Mouse (Mus musculus) layer of hippocampus, adult 2 months (tissue): ENCODE data around the gene Gm36079. TPM values are rescaled to one million over a fixed set of nuclear protein-coding genes. Genes with fewer than 3 reads are reported as not detected.
"Not testable (repeated sequence)": the region's sequence is repeated elsewhere in the genome, so short reads cannot be mapped to it uniquely, and the experiment has no call there.

Experiments used
- DNase-seq, 2 experiments: peaks; one replicate each; pipeline ENCODE4 v3.0.0; 2022; ENCODE audit warnings: low spot score in 2 of 2
- H3K27ac ChIP-seq: fragments of 200-600 bp; 2 replicates; pipeline ENCODE4 v1.8.1; 2022
- H3K4me3 ChIP-seq: fragments of 200-600 bp; 2 replicates; pipeline ENCODE4 v1.8.1; 2022; ENCODE audit warnings: mild to moderate bottlenecking
- CTCF ChIP-seq: fragments of 200-600 bp; conservative IDR thresholded peaks from 2 replicates; pipeline ENCODE4 v1.8.1; 2022; ENCODE audit warnings: antibody characterized with exemption, mild to moderate bottlenecking, moderate library complexity
- total RNA-seq, 2 experiments: library from RNA; stranded (reverse); gene quantifications; 2 replicates each; pipeline ENCODE4 v1.2.3; 2021

Gene Gm36079
- total RNA-seq, 2 experiments from 2014 or later: not detected

DNA sequence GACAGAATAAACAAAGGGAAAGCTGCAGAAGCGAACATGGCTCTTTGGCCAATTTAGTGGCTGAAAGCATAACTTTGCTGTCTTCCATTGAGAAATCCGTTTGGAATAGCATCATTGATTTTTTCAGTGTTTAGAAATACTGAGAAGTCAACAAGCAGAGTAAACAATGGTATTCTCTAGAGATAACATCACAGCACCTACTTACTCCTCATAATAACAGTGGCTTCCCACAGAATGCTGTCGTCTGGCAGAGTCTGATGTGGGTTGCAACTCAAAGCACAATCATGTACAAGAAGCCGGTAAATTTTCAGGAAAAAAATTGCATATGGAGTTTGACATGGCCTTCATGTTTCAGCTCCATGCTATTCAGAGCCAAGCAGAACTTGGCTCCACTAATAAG lies 1.2 kb downstream of the Gm36079 start:
- H3K27ac ChIP-seq, H3K4me3 ChIP-seq: not testable (repeated sequence)
- DNase-seq: peak in 1 of 2 experiments; percentile 11

DNA sequence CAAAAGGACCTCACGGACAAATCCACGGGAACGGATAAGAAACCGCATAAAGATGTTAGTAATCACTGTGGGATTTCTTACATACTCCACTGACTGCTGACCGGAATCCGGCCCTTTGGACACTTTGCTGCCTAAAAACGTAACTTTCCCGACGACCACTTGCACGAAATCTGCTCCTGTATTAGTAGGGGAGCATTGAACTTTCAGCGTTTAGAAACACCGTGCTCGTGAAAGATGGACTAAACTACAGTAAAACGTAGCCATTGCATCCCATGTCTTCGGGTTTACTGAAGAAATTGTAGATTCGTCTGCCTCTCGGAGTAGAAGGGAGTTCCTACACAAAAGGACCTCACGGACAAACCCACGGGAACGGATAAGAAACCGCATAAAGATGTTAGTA lies 1.8 kb downstream of the Gm36079 start:
- not testable (repeated sequence) for H3K4me3 ChIP-seq, H3K27ac ChIP-seq, DNase-seq

- not testable (repeated sequence) for DNase-seq, H3K27ac ChIP-seq, H3K4me3 ChIP-seq
Observed at GRCm38 (mm10) chr13:120024581-120024980, 2.2 kb downstream of the Gm36079 start.

DNA sequence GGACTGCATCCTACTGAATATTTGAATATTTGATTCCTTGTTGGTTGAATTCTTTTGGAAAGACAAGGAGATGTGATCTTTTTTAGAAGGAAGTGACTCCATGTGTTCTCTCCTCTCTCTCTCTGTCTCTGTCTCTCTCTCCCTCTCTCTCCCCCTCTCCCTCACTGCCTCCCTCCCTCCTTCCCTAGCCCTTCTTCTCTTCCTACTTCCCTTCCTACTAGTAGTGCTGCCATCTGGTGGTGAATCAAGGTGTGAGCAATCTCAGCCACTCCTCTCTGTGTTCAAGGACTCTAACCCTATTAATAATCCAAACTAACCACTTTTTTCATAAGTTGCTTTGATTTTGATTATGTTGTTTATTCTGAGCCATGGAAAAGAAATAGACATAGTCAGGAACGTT lies 5.3 kb downstream of the Gm36079 start:
- peak; percentile 40 for TF ChIP-seq CTCF
- not testable (repeated sequence) for H3K27ac ChIP-seq, DNase-seq, H3K4me3 ChIP-seq

- H3K27ac ChIP-seq, H3K4me3 ChIP-seq, DNase-seq: not testable (repeated sequence)
Observed at GRCm38 (mm10) chr13:120015348-120016007, 11.3 kb downstream of the Gm36079 start.

GRCm38 (mm10) chr13:120013962-120014361 lies 12.8 kb downstream of the Gm36079 start:
- H3K4me3 ChIP-seq, DNase-seq: not testable (repeated sequence)

GRCm38 (mm10) chr13:120013544-120013943 lies 13.3 kb downstream of the Gm36079 start:
- DNase-seq, H3K27ac ChIP-seq, H3K4me3 ChIP-seq: not testable (repeated sequence)

More at GRCm38 (mm10) chr13:120013962-120014361, 12.8 kb downstream of the Gm36079 start:
- H3K27ac ChIP-seq: not testable (repeated sequence)

- not testable (repeated sequence) for H3K4me3 ChIP-seq, H3K27ac ChIP-seq, DNase-seq
Observed at GRCm38 (mm10) chr13:120010068-120010467, 16.7 kb downstream of the Gm36079 start.

DNA sequence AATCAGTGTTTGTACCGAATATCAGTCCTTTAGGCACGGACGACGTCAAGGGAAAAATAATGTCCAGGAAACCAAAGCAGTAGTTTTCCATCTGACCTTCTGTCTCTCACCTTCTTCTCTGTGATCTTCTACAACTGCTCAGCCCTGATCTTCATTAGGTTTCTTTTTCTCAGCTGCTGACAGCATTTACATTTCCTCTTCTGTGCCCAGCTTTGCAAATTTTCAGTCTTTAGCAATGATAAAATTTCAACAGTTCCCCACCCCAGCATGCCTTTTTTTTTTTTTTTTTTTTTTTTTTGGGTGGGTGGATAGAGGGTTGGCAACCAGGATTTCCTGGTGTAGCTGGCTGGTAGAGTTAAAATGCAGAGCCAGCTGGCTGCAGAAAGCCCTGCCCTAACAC lies 27.6 kb downstream of the Gm36079 start:
- DNase-seq, H3K27ac ChIP-seq, H3K4me3 ChIP-seq: not testable (repeated sequence)

- not testable (repeated sequence) for DNase-seq, H3K4me3 ChIP-seq, H3K27ac ChIP-seq
Observed at GRCm38 (mm10) chr13:119998442-119999086, 28.2 kb downstream of the Gm36079 start.

DNA sequence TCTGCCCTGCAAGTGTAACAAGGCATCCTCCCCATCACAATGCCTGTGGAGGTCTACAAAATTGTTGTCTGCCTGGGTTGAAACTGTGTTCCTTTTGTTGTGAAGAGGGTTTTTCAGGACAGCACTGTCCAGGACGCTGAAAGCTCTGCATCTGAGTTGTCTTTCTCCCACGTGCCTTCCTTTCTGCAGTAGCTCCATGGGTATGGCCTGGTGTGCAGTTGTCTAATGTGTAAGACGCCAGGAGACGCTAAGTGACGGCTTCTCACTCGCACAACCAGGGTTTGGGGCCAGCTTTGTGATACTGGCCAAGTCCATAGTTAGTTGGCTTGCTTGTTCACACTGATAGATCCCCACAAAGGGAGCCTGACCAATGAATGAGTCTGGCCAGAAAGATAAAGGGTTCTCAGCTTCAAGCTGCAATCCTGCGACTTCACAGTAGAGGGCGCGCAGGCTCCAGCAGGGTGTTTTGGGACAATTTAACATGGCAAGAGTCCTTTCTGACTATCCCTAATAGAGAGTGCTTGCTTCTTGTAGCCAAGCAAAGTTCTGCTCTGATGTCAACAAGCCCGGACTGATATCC lies 34.8 kb downstream of the Gm36079 start:
- not testable (repeated sequence) for H3K4me3 ChIP-seq, DNase-seq, H3K27ac ChIP-seq

DNA sequence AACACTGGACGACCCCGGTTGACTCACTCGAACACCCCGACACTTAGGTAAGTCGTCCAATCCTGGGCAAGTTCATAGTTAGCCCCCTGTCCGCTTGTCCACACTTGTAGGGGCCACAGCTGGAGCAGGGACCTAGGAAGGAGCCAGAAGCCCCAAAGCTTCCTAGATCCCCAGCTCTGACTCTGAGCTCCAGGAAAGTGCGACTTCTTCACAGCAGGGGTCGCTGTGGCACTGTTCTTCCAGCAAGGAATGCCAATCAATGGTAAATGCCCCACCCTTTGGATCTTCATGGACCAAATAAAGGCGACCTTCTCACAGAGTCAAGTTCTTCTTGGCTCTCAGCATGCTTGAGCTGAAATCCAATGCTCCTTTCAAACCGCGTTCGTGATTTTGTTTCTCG lies 35.5 kb downstream of the Gm36079 start:
- not testable (repeated sequence) for H3K4me3 ChIP-seq, H3K27ac ChIP-seq, DNase-seq

Other genes starting within 250 kb of the Gm36079 start
- gene Zfp131, start 236.1 kb downstream of the Gm36079 start, total RNA-seq: 10 to 100 TPM; 40.4 to 43.2 TPM
- not detected for gene AF067063, start 196.8 kb downstream of the Gm36079 start, total RNA-seq
- gene D13Ertd608e, start 191.0 kb downstream of the Gm36079 start, total RNA-seq: not detected
- gene Tcstv1, start 132.2 kb downstream of the Gm36079 start, total RNA-seq: not detected
- not detected for gene Gm21761, start 97.7 kb downstream of the Gm36079 start, total RNA-seq
- gene B020031M17Rik, start 76.2 kb downstream of the Gm36079 start, total RNA-seq: not detected
- gene Gm21188, start 25.2 kb upstream of the Gm36079 start, total RNA-seq: not detected
- not detected for gene Gm20767, start 113.2 kb upstream of the Gm36079 start, total RNA-seq
- gene Gm21818, start 145.4 kb upstream of the Gm36079 start, total RNA-seq: not detected
- not detected for gene Gm21762, start 188.9 kb upstream of the Gm36079 start, total RNA-seq
- not detected for gene Gm21731, start 212.1 kb upstream of the Gm36079 start, total RNA-seq
- not detected for gene AF067061, start 236.1 kb upstream of the Gm36079 start, total RNA-seq